Mouse (Mus musculus) liver, embryonic 14.5 days (tissue): Measurements from ENCODE around the gene Dvl3.

Experiments used
- CTCF ChIP-seq: IDR thresholded peaks from 2 replicates; pipeline ENCODE4 v1.5.1; 2016; ENCODE audit warnings: antibody characterized with exemption, low read depth, control low read depth
- EP300 ChIP-seq: IDR thresholded peaks from 2 replicates; pipeline ENCODE4 v1.6.1; 2016; ENCODE audit warnings: antibody characterized with exemption, low read depth

- TF ChIP-seq CTCF (no peak), EP300 (no peak)
Measured at GRCm38 (mm10) chr16:20478504-20478903, 38.3 kb upstream of the Dvl3 start.
